In genomic region chr16:81303806-81304205, GRCm38 (mm10) we compare ENCODE assay signal across 12 mouse cellular contexts.
"Had no signal": no experiment of that assay in that cellular context is flagged by ENCODE, and none has a peak within 500 bp of the region (broad histone marks: within the 10 kb centered on the region; RNA-seq: fewer than 3 reads in every experiment).

No protein-coding gene starts in this region.

- DNase-seq: retina, postnatal 1 day; right cerebral cortex, adult 18-20 months; right cerebral cortex, postnatal 14 days; right cerebral cortex, postnatal 25 days; right cerebral cortex, postnatal 4 days; spleen, adult 18-20 months; thymus, adult 18-20 months; thymus, adult 2 months; thymus, postnatal 14 days; thymus, postnatal 25 days; thymus, postnatal 36 days; thymus, postnatal 4 days had no signal
